Mouse (Mus musculus): ENCODE measurements around the gene Zfp459.
"Not testable (repeated sequence)": the region's sequence is repeated elsewhere in the genome, so short reads cannot be mapped to it uniquely, and the experiment has no call there.

Gene Zfp459

GRCm38 (mm10) chr13:67421207-67421857, at the start of gene Zfp459:
Gene Zfp459 (minus strand): TSS chr13:67421418.
- in situ Hi-C loops (cut with MboI), result no loop called here

GRCm38 (mm10) chr13:67469274-67469673, 48.1 kb upstream of the Zfp459 start:
- in situ Hi-C loops (cut with MboI), result no loop called here

GRCm38 (mm10) chr13:67463506-67464185, 42.4 kb upstream of the Zfp459 start:
- in situ Hi-C loops (cut with MboI), result not testable (repeated sequence)

GRCm38 (mm10) chr13:67452021-67452309, 30.7 kb upstream of the Zfp459 start:
- in situ Hi-C loops (cut with MboI), result no loop called here

GRCm38 (mm10) chr13:67451172-67452020, 30.2 kb upstream of the Zfp459 start, which contains the start of gene Zfp874a:
Gene Zfp874a (minus strand): TSS chr13:67451624.
- in situ Hi-C loops (cut with MboI), result no loop called here

- in situ Hi-C loops (cut with MboI), result not testable (repeated sequence)
These were observed 15.9 kb upstream of the Zfp459 start for GRCm38 (mm10) chr13:67437095-67437494.

GRCm38 (mm10) chr13:67428116-67428515, 6.9 kb upstream of the Zfp459 start:
- in situ Hi-C loops (cut with MboI), result no loop called here

- in situ Hi-C loops (cut with MboI), result not testable (repeated sequence)
These were observed 4.5 kb upstream of the Zfp459 start for GRCm38 (mm10) chr13:67425699-67426098.

- in situ Hi-C loops (cut with MboI), result not testable (repeated sequence)
These were observed 1.3 kb upstream of the Zfp459 start for GRCm38 (mm10) chr13:67422532-67422931.

GRCm38 (mm10) chr13:67420558-67421206, 536 bp downstream of the Zfp459 start:
- in situ Hi-C loops (cut with MboI), result no loop called here

GRCm38 (mm10) chr13:67416811-67417210, 4.4 kb downstream of the Zfp459 start:
- in situ Hi-C loops (cut with MboI), result no loop called here

GRCm38 (mm10) chr13:67415759-67416158, 5.5 kb downstream of the Zfp459 start:
- in situ Hi-C loops (cut with MboI), result no loop called here

GRCm38 (mm10) chr13:67413634-67414033, 7.6 kb downstream of the Zfp459 start:
- in situ Hi-C loops (cut with MboI), result not testable (repeated sequence)

GRCm38 (mm10) chr13:67399183-67399903, 21.9 kb downstream of the Zfp459 start, which contains the start of gene Zfp429:
Gene Zfp429 (minus strand): TSS chr13:67399819.
- in situ Hi-C loops (cut with MboI), result not testable (repeated sequence)

- in situ Hi-C loops (cut with MboI), result not testable (repeated sequence)
These were observed 45.0 kb downstream of the Zfp459 start for GRCm38 (mm10) chr13:67376255-67376654.

GRCm38 (mm10) chr13:67375050-67375911, 45.9 kb downstream of the Zfp459 start, which contains the start of the genes Gm28041 and Zfp456:
Gene Gm28041 (minus strand): TSS chr13:67375733.
Gene Zfp456 (minus strand): TSS chr13:67375810.
- in situ Hi-C loops (cut with MboI), result not testable (repeated sequence)

- in situ Hi-C loops (cut with MboI), result no loop called here
These were observed 61.0 kb downstream of the Zfp459 start, which contains the start of the genes Gm28044 and Zfp953 for GRCm38 (mm10) chr13:67360131-67360744. Gene Gm28044 (minus strand): TSS chr13:67360536. Gene Zfp953 (minus strand): TSS chr13:67360605.
